Mouse (Mus musculus) heart, adult 9 months (tissue): ENCODE results near the gene Ankrd23.

ENCODE experiments used
- DNase-seq, 2 experiments: peaks; one replicate each; pipeline ENCODE4 v3.0.0; 2022; ENCODE audit warnings: low spot score in 2 of 2

The Ankrd23 gene

GRCm38 (mm10) chr1:36522210-36522609 is 14.5 kb downstream of the Ankrd23 start:
- DNase-seq = no peak

- DNase-seq = no peak
These were observed 17.1 kb downstream of the Ankrd23 start for GRCm38 (mm10) chr1:36519626-36520025.

- DNase-seq = no peak
These were observed 18.4 kb downstream of the Ankrd23 start for GRCm38 (mm10) chr1:36518259-36518658.

GRCm38 (mm10) chr1:36513718-36514117 is 23.0 kb downstream of the Ankrd23 start:
- no peak for DNase-seq

GRCm38 (mm10) chr1:36513310-36513709 is 23.4 kb downstream of the Ankrd23 start:
- no peak for DNase-seq

GRCm38 (mm10) chr1:36512966-36513280 is 23.8 kb downstream of the Ankrd23 start:
- no peak for DNase-seq

GRCm38 (mm10) chr1:36512089-36512965 is 24.4 kb downstream of the Ankrd23 start:
- no peak for DNase-seq

- DNase-seq = peak; percentile 99
These were observed 25.2 kb downstream of the Ankrd23 start, which contains the start of gene Cnnm3 for GRCm38 (mm10) chr1:36511289-36512021. Gene Cnnm3, plus strand, starts transcription at chr1:36511867.

- no peak for DNase-seq
These were observed 28.4 kb downstream of the Ankrd23 start for GRCm38 (mm10) chr1:36508238-36508637.

GRCm38 (mm10) chr1:36501261-36501660 is 35.4 kb downstream of the Ankrd23 start:
- DNase-seq = peak; percentile 40 to 58

- DNase-seq = no peak
These were observed 39.4 kb downstream of the Ankrd23 start for GRCm38 (mm10) chr1:36497312-36497711.

GRCm38 (mm10) chr1:36496719-36497118 is 40.0 kb downstream of the Ankrd23 start:
- DNase-seq = no peak

GRCm38 (mm10) chr1:36493299-36493698 is 43.4 kb downstream of the Ankrd23 start:
- DNase-seq = no peak

GRCm38 (mm10) chr1:36492416-36493139 is 44.1 kb downstream of the Ankrd23 start:
- DNase-seq = peak; percentile 69 to 71

- DNase-seq = no peak
These were observed 47.0 kb downstream of the Ankrd23 start for GRCm38 (mm10) chr1:36489661-36490060.

GRCm38 (mm10) chr1:36487111-36487510 is 49.6 kb downstream of the Ankrd23 start:
- no peak for DNase-seq

- no peak for DNase-seq
These were observed 51.6 kb downstream of the Ankrd23 start for GRCm38 (mm10) chr1:36485080-36485479.

- DNase-seq = no peak
These were observed 52.9 kb downstream of the Ankrd23 start for GRCm38 (mm10) chr1:36483825-36484224.
